Mouse (Mus musculus) heart, postnatal 0 days (tissue): ENCODE results near the gene Nhlh2. TPM values are rescaled to one million over a fixed set of nuclear protein-coding genes. Genes with fewer than 3 reads are reported as not detected.
A peak's percentile ranks its signal among the peaks of the same experiment; 100 is the strongest.

ENCODE experiments used
- ATAC-seq: fragments of 200-750 bp; cut with Nextera tagmentation; 2 replicates; pipeline ENCODE4 v1.8.0; 2017; ENCODE audit warnings: low read depth, moderate number of reproducible peaks, moderate library complexity; ENCODE audit not compliant: insufficient read depth
- DNase-seq: peaks from one replicate; pipeline ENCODE4 v3.0.0-alpha.2; 2016; ENCODE audit warnings: low spot score
- H3K27ac ChIP-seq: fragments of 300-500 bp; sonication (generic); 2 replicates; pipeline ENCODE4 v1.5.1; 2014; ENCODE audit warnings: low read depth, mild to moderate bottlenecking
- H3K27me3 ChIP-seq: fragments of 300-500 bp; sonication (generic); 2 replicates; pipeline ENCODE4 v1.6.1; 2014; ENCODE audit warnings: low read length, mixed read lengths; ENCODE audit not compliant: control insufficient read depth, insufficient read depth
- H3K36me3 ChIP-seq: fragments of 300-500 bp; sonication (generic); replicated peaks from 2 replicates; pipeline ENCODE4 v1.6.1; 2014; ENCODE audit warnings: low read length, mixed read lengths; ENCODE audit not compliant: control insufficient read depth, insufficient read depth
- H3K4me1 ChIP-seq: fragments of 300-500 bp; sonication (generic); 2 replicates; pipeline ENCODE4 v1.6.1; 2014; ENCODE audit warnings: antibody characterized with exemption; ENCODE audit not compliant: control insufficient read depth, insufficient read depth
- H3K4me2 ChIP-seq: fragments of 300-500 bp; sonication (generic); 2 replicates; pipeline ENCODE4 v1.6.1; 2014; ENCODE audit warnings: low read depth, mild to moderate bottlenecking, low read length, moderate library complexity
- H3K4me3 ChIP-seq: fragments of 300-500 bp; sonication (generic); 2 replicates; pipeline ENCODE4 v1.5.1; 2014; ENCODE audit warnings: low read depth, low read length
- H3K9ac ChIP-seq: fragments of 300-500 bp; sonication (generic); replicated peaks from 2 replicates; pipeline ENCODE4 v1.6.1; 2014; ENCODE audit warnings: low read depth, low read length, mixed read lengths
- H3K9me3 ChIP-seq: fragments of 300-500 bp; sonication (generic); replicated peaks from 2 replicates; pipeline ENCODE4 v1.6.1; 2016; ENCODE audit warnings: low read length; ENCODE audit not compliant: control insufficient read depth
- CTCF ChIP-seq: IDR thresholded peaks from 2 replicates; pipeline ENCODE4 v1.5.1; 2016; ENCODE audit warnings: antibody characterized with exemption, control low read depth, low read depth
- EP300 ChIP-seq: IDR thresholded peaks from 2 replicates; pipeline ENCODE4 v1.6.1; 2016; ENCODE audit warnings: antibody characterized with exemption, low read depth
- WGBS: fragments of 180-500 bp; shearing (Covaris S2); extraction: QIAGEN DNeasy Blood & Tissue Kit; methylation state at CpG from one replicate; pipeline ENCODE4 v1.1.7; 2014; 5-methylcytosine and 5-hydroxymethylcytosine counted together
- polyA plus RNA-seq: library from polyadenylated mRNA; unstranded; fragments of >200 nt; fragmentation: Nextera tagmentation; extraction: Ambion mirVana; gene quantifications from 2 replicates; pipeline ENCODE4 v1.2.1, GENCODE M21; 2015
- total RNA-seq: library from RNA; depleted of rRNA; stranded (reverse); fragments of >200 nt; gene quantifications from 2 replicates; pipeline ENCODE4 v1.2.3, GENCODE M21; 2014; ENCODE audit warnings: low replicate concordance; rRNA removed

Gene Nhlh2
- total and polyA plus RNA-seq, 2 experiments from 2014 or later: not detected

- H3K27me3 ChIP-seq: no peaks in the 10 kb centered on the region
- DNase-seq (peak; percentile 63), ATAC-seq (peak; percentile 60)
- H3K4me3 ChIP-seq: no peak overlapping the region
- H3K9me3 ChIP-seq: no peaks in the 10 kb centered on the region
- H3K4me1 ChIP-seq: peaks cover 27% of the 10 kb centered on the region
- WGBS: 15% methylated on average over 14 of the region's 14 CpGs
- H3K27ac ChIP-seq: peak overlapping the region; percentile 46; the same call in 1 of the 2 replicates
- TF ChIP-seq CTCF (peak; percentile 81), EP300 (no peak)
- no peaks in the 10 kb centered on the region for H3K36me3 ChIP-seq
- no peak overlapping the region for H3K9ac ChIP-seq
- peak overlapping the region; percentile 22 for H3K4me2 ChIP-seq
These were observed 52.2 kb downstream of the Nhlh2 start for GRCm38 (mm10) chr3:102061923-102062670.

- ATAC-seq: no peak
- WGBS: 23% methylated on average over 8 of the region's 8 CpGs
- DNase-seq: no peak
- Histone ChIP-seq H3K36me3 (no peaks in the 10 kb centered on the region), H3K4me1 (peaks cover 27% of the 10 kb centered on the region), H3K27ac (peak overlapping the region; percentile 46; the same call in 1 of the 2 replicates), H3K4me3 (no peak overlapping the region), H3K9ac (no peak overlapping the region), H3K4me2 (no peak overlapping the region), H3K27me3 (no peaks in the 10 kb centered on the region), H3K9me3 (no peaks in the 10 kb centered on the region)
- no peak for TF ChIP-seq EP300
- TF ChIP-seq CTCF: no peak
These were observed 52.8 kb downstream of the Nhlh2 start for GRCm38 (mm10) chr3:102062671-102063010.

DNA sequence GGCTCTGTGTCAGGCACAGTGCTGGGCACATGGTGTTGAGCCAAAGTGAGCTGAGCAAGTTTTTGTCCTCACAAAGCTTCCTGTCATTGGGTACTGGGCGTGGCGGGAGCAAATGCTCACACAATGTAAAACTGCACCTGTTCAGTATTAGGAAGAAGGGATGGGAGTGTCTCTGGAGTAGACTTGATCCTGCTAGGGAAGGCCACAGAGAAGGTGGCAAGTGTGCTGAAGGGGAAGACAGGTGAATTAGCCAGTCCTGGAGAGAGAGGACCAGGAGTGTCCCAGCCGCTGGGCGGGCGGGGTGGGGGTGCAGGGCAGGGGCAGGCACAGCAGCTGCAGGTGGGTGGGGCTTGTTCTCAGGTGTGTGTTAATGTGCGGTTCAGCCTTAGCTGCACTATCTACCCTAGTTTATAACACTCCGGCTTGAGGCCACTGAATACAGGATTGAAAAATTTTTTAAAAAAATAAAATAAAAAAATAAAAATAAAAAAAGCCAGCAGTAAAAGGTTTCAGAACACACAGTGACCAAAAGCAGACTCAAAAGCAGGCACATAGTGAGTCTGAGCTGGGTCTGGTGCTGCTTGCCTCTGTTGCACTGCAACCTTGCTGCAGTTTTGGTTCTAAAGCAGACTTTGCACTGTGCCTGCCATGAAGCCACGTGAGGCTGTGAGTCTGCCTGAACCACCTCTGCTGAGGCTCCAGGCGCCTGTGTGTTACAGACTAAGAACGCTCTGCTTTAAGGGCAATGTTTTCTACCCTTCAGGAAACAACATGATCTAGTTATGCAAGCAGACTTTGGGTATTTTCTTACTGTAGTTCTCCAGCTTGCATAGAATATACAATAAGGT, 53.6 kb downstream of the Nhlh2 start:
- TF ChIP-seq CTCF: no peak
- no peak for TF ChIP-seq EP300
- H3K27ac ChIP-seq: 0 out of 2 replicates have a peak overlapping the region, but pooled peaks have one; percentile 46
- H3K27me3 ChIP-seq: no peaks in the 10 kb centered on the region
- no peaks in the 10 kb centered on the region for H3K9me3 ChIP-seq
- H3K4me1 ChIP-seq: peaks cover 27% of the 10 kb centered on the region
- no peak overlapping the region for H3K9ac ChIP-seq
- H3K4me3 ChIP-seq: no peak overlapping the region
- no peak overlapping the region for H3K4me2 ChIP-seq
- ATAC-seq (no peak), DNase-seq (no peak)
- 67% methylated on average over 10 of the region's 10 CpGs for WGBS
- no peaks in the 10 kb centered on the region for H3K36me3 ChIP-seq

- Histone ChIP-seq H3K27me3 (no peaks in the 10 kb centered on the region), H3K4me3 (no peak overlapping the region), H3K36me3 (no peaks in the 10 kb centered on the region), H3K4me2 (no peak overlapping the region), H3K4me1 (peaks cover 27% of the 10 kb centered on the region), H3K9me3 (no peaks in the 10 kb centered on the region), H3K27ac (no peak overlapping the region), H3K9ac (no peak overlapping the region)
- TF ChIP-seq EP300 (no peak), CTCF (no peak)
- DNase-seq (no peak), ATAC-seq (peak; percentile 37; the same call in 1 of the 2 replicates)
- 40% methylated on average over 6 of the region's 6 CpGs for WGBS
These were observed 54.7 kb downstream of the Nhlh2 start for GRCm38 (mm10) chr3:102064566-102064965.

Other genes with a start within 250 kb of the Nhlh2 start
- gene Mab21l3, start 161.1 kb upstream of the Nhlh2 start, total RNA-seq: 1.6 TPM in 1 of 2 replicates, not detected in the other
- gene Mab21l3, start 161.1 kb upstream of the Nhlh2 start, polyA plus RNA-seq: 0.10 and 0.14 TPM in 2 replicates
- 9.3 and 11.0 TPM in 2 replicates for gene Slc22a15, start 85.6 kb upstream of the Nhlh2 start, total RNA-seq
- 3.2 TPM in 2 replicates for gene Slc22a15, start 85.6 kb upstream of the Nhlh2 start, polyA plus RNA-seq
- gene Casq2, start 76.3 kb downstream of the Nhlh2 start, total RNA-seq: 836 and 965 TPM in 2 replicates
- 809 and 872 TPM in 2 replicates for gene Casq2, start 76.3 kb downstream of the Nhlh2 start, polyA plus RNA-seq
- 25.5 and 37.5 TPM in 2 replicates for gene Vangl1, start 194.6 kb downstream of the Nhlh2 start, total RNA-seq
- gene Vangl1, start 194.6 kb downstream of the Nhlh2 start, polyA plus RNA-seq: 10.8 and 12.4 TPM in 2 replicates